Mouse (Mus musculus) activated CD4-positive, CD25-positive, alpha-beta regulatory T cell, adult 4 months (primary cell): ENCODE measurements around the gene Gli3. TPM values are rescaled to one million over a fixed set of nuclear protein-coding genes. Genes with fewer than 3 reads are reported as not detected.

Experiments
- ATAC-seq: one replicate; pipeline ENCODE4 v1.8.0; 2017
- polyA plus RNA-seq, 2 experiments: library from polyadenylated mRNA; unstranded; fragments of 100-300 nt; shearing (Covaris generic); gene quantifications; one replicate each; pipeline ENCODE4 v1.2.1; 2017

The Gli3 gene
- polyA plus RNA-seq, 2 experiments from 2014 or later, result not detected

GRCm38 (mm10) chr13:15724723-15725122 is 261.7 kb downstream of the Gli3 start:
- no peak for ATAC-seq

- no peak for ATAC-seq
Observed at GRCm38 (mm10) chr13:15741771-15742170, 278.7 kb downstream of the Gli3 start.

DNA sequence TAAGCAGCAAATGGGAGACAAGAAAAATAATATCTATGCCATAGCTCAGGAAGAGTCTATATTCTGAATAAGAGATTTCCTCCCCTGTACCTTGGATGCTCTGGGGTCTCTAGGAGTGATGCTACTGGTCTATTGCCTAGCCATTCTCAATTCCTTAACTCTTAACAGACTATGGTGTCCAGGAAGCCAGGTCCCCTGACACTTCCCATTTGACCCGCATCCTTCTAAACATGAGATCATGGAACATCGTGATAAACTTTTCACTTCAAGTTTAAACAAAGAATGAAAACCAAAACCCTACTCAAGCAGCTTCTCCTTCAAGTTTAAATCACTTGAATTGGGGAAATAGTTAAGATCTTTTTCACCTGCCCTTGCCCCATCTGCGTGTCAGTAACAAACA is 279.3 kb downstream of the Gli3 start:
- no peak for ATAC-seq

DNA sequence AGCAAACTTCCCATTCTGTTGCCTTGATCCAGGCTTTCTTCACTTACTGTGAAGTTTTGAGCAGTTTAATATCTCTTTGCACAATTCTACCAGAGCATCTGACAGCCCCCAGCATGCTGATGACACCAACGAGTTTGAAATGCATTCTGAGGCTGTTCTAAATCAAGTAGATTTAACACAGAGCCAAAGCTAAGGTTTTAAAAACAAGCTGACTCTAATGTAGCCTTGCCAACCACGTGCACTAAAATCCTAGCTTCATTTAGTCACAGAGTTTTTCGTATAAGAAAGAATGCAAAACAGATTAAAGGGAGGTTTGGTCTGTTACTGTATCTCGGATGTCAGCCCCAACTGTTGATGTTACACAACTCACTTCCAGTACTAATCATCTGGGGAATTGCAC is 279.7 kb downstream of the Gli3 start:
- ATAC-seq, result no peak

- ATAC-seq, result peak; percentile 54
Observed at GRCm38 (mm10) chr13:15758835-15759632, 296.0 kb downstream of the Gli3 start.

DNA sequence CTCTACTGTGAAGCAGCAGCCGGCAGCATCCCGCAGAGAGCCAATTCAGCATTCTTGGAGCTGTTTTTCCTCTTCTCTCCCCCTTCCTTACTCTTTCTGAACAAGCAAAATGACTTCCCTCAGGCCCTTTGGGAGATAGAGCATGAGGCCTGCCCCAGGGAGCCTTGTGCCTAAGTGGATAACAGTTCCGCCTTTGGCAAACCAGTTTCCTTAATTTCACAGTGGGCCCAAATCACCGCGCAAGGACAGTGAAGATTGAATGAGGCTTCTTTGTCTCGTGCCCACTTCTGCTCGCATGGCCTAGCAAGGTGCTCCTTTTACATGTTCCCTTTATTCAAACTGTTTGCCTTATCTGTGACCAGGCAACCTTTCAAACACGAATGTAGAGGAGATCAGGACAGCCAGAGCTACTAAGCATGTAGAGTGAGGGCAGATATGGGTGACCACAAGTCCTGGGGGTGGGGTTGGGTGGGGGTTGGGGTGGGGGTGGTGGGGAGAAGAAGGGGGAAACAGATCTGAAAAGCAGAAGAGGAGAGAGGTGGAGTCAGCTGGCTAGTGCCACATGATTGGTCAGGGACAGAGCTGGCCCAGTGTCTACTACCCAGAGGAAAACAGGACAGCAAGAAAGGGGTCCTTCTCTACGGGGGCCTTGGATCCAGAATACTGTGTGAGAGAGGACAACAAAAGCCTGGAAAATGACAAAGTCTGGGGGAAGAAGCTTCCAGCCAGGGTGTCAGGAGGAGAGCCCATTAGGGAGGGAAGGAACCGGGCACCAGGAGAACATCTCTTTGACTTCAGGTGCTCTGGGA is 296.8 kb downstream of the Gli3 start:
- no peak for ATAC-seq

DNA sequence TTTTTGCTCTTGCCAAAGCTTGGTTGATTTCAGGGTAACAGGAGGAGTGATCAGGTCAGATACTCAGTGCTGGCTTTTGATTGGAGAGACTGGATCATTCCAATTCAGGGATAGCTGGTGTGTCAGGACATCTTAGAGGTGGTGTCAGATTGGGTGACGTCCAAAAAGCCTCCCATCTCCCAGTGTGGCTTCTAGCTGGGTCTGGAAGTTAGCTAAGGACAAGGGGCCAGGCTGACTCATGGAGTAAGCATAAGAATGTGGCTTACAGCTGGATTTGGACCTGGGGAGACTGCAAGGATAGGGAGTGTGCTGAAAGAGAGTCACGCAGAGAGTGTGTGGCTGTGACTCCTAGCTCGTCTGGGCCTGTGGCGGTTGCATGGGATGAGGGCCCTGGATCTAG is 299.3 kb downstream of the Gli3 start:
- ATAC-seq, result no peak

- ATAC-seq, result no peak
Observed at GRCm38 (mm10) chr13:15762901-15763417, 299.9 kb downstream of the Gli3 start.

DNA sequence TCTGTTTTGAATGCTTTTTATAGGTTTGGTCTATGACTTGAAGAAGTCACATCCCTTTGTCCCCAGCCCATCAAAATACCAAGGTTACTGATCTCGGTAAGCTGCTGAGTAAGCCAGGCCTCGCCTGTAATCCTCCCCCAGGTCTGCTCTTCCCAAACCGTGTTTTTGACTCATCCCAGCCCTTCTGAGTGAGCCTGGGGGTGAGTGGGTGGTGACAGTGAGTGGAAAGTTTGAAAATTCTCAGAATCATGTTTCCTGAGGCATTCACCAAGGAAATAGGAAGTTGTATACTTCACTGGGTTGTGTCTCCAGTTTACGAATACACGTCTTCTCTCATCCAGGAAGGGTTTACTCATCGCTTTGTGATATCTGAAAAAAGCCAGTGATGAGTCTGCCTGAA is 314.6 kb downstream of the Gli3 start:
- no peak for ATAC-seq
